In the genomic region with DNA sequence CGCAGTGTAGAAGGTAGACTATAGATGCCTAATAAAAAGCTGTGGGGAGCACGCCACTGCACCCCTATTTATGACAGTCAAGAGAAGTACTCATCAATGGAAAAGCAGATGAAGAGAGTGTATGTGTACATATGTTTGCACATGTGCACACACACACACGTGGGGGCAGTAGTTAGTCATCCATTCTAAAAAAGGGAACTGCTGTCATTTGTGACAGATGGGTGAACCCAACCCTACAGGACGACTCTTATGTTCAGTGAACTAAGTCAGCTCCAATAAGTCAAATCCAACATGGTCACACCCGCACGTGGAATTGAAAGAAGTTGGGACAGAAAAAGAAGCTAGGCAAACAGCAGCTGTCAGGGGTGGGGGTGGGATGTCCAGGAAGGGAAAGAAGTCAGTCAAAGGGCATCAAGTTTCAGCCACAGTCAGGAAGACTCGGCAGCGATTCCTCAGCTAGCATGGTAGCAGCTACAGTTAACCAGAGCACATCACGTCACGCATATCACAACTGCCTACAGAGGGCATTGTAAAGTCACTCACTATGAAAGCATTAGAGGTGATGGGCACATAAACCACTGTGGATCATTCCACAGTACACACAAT, we compare ENCODE assay signal across 10 mouse cellular contexts.
DNase-seq lines count a peak whose midpoint lies in the region; ATAC-seq and TF ChIP-seq lines count a peak whose summit lies in the region.
"Had no signal": no experiment of that assay in that cellular context is flagged by ENCODE, and none has a peak within 500 bp of the region (broad histone marks: within the 10 kb centered on the region; RNA-seq: fewer than 3 reads in every experiment).

No protein-coding gene starts in this region.

- no peaks in the 10 kb centered on the region for H3K9me3 ChIP-seq in embryonic facial prominence, embryonic 14.5 days (ENCODE audit: control insufficient read depth, low read length)
- H3K9me3 ChIP-seq in embryonic facial prominence, embryonic 10.5 days = no peaks in the 10 kb centered on the region
- no peaks in the 10 kb centered on the region for H3K9me3 ChIP-seq in kidney, embryonic 14.5 days (ENCODE audit: control insufficient read depth, low read length)
- H3K9me3 ChIP-seq: embryonic facial prominence, embryonic 12.5 days; liver, embryonic 15.5 days had no signal

- H3K4me2 ChIP-seq in embryonic facial prominence, embryonic 14.5 days (ENCODE audit: low read depth, low read length) = no peak overlapping the region
- H3K4me2 ChIP-seq in kidney, embryonic 14.5 days (replicated peaks; ENCODE audit: low read depth, low read length) = no peak overlapping the region
- H3K4me2 ChIP-seq: embryonic facial prominence, embryonic 12.5 days; liver, embryonic 15.5 days had no signal

- TF ChIP-seq CTCF in spleen, adult 2 months (IDR thresholded peaks at IDR 0.05; ENCODE audit: extremely low read depth, insufficient read depth, insufficient read length, insufficient replicate concordance) = no peak

- peaks cover 67% of the 10 kb centered on the region for H3K4me1 ChIP-seq in embryonic facial prominence, embryonic 14.5 days (ENCODE audit: control insufficient read depth, insufficient read depth, low read length)
- peaks cover 84% of the 10 kb centered on the region for H3K4me1 ChIP-seq in embryonic facial prominence, embryonic 10.5 days
- H3K4me1 ChIP-seq in kidney, embryonic 14.5 days (ENCODE audit: control insufficient read depth, insufficient read depth, low read length) = peaks cover 72% of the 10 kb centered on the region
- peaks cover 14% of the 10 kb centered on the region; the same call in 1 of the 2 replicates for H3K4me1 ChIP-seq in spleen, adult 2 months (ENCODE audit: control insufficient read depth, insufficient read depth, insufficient read length)

- DNase-seq in embryonic facial prominence, embryonic 14.5 days (ENCODE audit: low spot score) = peak; percentile 72
- no peak for DNase-seq in embryonic facial prominence, embryonic 10.5 days (ENCODE audit: low spot score)
- DNase-seq in kidney, postnatal 10 days = no peak
- peak; percentile 48 to 50 for DNase-seq in spleen, adult 2 months (ENCODE audit: low read depth in 1 of 2, low spot score in 2 of 2)
- no peak for DNase-seq in spleen, adult 12 weeks (ENCODE audit: low spot score)
- peak; percentile 52 for DNase-seq in thymus, postnatal 25 days
- no peak for DNase-seq in cerebellum, postnatal 10 days

- ATAC-seq in embryonic facial prominence, embryonic 14.5 days (ENCODE audit: low read depth) = no peak
- ATAC-seq in kidney, embryonic 14.5 days (ENCODE audit: low FRiP score, low TSS enrichment) = peak; percentile 20; the same call in 1 of the 2 replicates

- H3K36me3 ChIP-seq in embryonic facial prominence, embryonic 14.5 days (ENCODE audit: control insufficient read depth, insufficient read depth, low read length) = no peaks in the 10 kb centered on the region
- H3K36me3 ChIP-seq in embryonic facial prominence, embryonic 10.5 days (replicated peaks) = peaks cover 21% of the 10 kb centered on the region
- H3K36me3 ChIP-seq in kidney, embryonic 14.5 days (ENCODE audit: control insufficient read depth, insufficient read depth, low read length) = peaks cover 4% of the 10 kb centered on the region; the same call in 1 of the 2 replicates
- H3K36me3 ChIP-seq in spleen, adult 2 months (ENCODE audit: control insufficient read depth, insufficient read depth, low read length) = 0 out of 2 replicates have a peak, but pooled peaks cover 1% of the 10 kb centered on the region
- H3K36me3 ChIP-seq: liver, embryonic 15.5 days had no signal

- H3K27ac ChIP-seq in embryonic facial prominence, embryonic 14.5 days (replicated peaks; ENCODE audit: low read depth, low read length) = peak overlapping the region; percentile 33
- no peak overlapping the region for H3K27ac ChIP-seq in embryonic facial prominence, embryonic 10.5 days (replicated peaks)
- H3K27ac ChIP-seq in kidney, embryonic 14.5 days (ENCODE audit: low read depth, low read length) = peak overlapping the region; percentile 83; the same call in 1 of the 2 replicates
- peak overlapping the region; percentile 24; the same call in 1 of the 2 replicates for H3K27ac ChIP-seq in spleen, adult 2 months (ENCODE audit: insufficient read depth, low read length)
- H3K27ac ChIP-seq: embryonic facial prominence, embryonic 12.5 days had no signal

- no peak overlapping the region for H3K4me3 ChIP-seq in embryonic facial prominence, embryonic 14.5 days (ENCODE audit: low read depth, low read length)
- H3K4me3 ChIP-seq in embryonic facial prominence, embryonic 10.5 days = no peak overlapping the region
- no peak overlapping the region for H3K4me3 ChIP-seq in kidney, embryonic 14.5 days (ENCODE audit: low read length)
- no peak overlapping the region for H3K4me3 ChIP-seq in spleen, adult 2 months (ENCODE audit: extremely low read depth, insufficient read depth, insufficient read length)
- H3K4me3 ChIP-seq: embryonic facial prominence, embryonic 12.5 days; liver, embryonic 15.5 days had no signal

- no peak overlapping the region for H3K9ac ChIP-seq in embryonic facial prominence, embryonic 14.5 days (ENCODE audit: low read depth, low read length)
- H3K9ac ChIP-seq in kidney, embryonic 14.5 days (ENCODE audit: low read depth, low read length) = no peak overlapping the region
- H3K9ac ChIP-seq: embryonic facial prominence, embryonic 12.5 days; liver, embryonic 15.5 days had no signal

- WGBS in embryonic facial prominence, embryonic 14.5 days = 45% methylated on average over 10 of the region's 10 CpGs
- 52% methylated on average over 10 of the region's 10 CpGs for WGBS in embryonic facial prominence, embryonic 10.5 days
- WGBS in kidney, embryonic 14.5 days = 27% methylated on average over 10 of the region's 10 CpGs
- 40% methylated on average over 10 of the region's 10 CpGs for WGBS in spleen, adult 2 months

- no peaks in the 10 kb centered on the region for H3K27me3 ChIP-seq in embryonic facial prominence, embryonic 14.5 days (replicated peaks; ENCODE audit: control insufficient read depth, insufficient read depth, low read length)
- no peaks in the 10 kb centered on the region for H3K27me3 ChIP-seq in embryonic facial prominence, embryonic 10.5 days (replicated peaks; ENCODE audit: low read depth, poor library complexity, severe bottlenecking)
- H3K27me3 ChIP-seq in kidney, embryonic 14.5 days (ENCODE audit: control insufficient read depth, insufficient read depth, low read length) = no peaks in the 10 kb centered on the region
- H3K27me3 ChIP-seq in spleen, adult 2 months (ENCODE audit: control insufficient read depth, insufficient read depth, low read length) = no peaks in the 10 kb centered on the region
- H3K27me3 ChIP-seq: embryonic facial prominence, embryonic 12.5 days; liver, embryonic 15.5 days had no signal

- TF ChIP-seq POLR2A in spleen, adult 2 months (IDR thresholded peaks at IDR 0.05; ENCODE audit: low read depth, low read length) = no peak

Comparison
In these comparisons a context has a peak if more than half of its experiments do, and no peak if none do; other contexts are left out.
1. DNase-seq: peak in embryonic facial prominence, embryonic 14.5 days (single experiment), spleen, adult 2 months (2 of 2) and thymus, postnatal 25 days (single experiment); none in embryonic facial prominence, embryonic 10.5 days (single experiment), kidney, postnatal 10 days (single experiment), spleen, adult 12 weeks (single experiment) and cerebellum, postnatal 10 days (0 of 2).